Mouse (Mus musculus): Measurements from ENCODE around the gene Unc5c. TPM values are rescaled to one million over a fixed set of nuclear protein-coding genes. Genes with fewer than 3 reads are reported as not detected.

The Unc5c gene
- total and polyA plus RNA-seq, 3 experiments: not detected

DNA sequence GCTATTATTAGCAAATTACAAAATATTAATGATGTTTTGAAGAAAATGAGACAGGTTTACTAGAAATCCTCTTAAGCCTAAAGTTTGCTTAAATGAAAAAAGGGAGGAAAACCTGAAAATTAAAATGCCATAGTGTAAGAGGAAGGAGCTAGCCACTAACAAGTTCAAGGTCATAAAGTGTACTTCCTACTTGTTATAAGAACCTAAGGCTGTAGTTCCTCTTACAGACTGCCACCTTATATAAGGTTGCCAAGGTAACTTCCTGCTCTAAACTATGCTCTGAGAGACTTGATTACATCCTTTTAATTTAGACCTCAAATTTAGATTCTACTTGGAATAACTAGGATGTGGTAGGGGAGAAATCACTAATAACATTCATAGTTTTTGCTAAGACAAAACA lies 64.6 kb downstream of the Unc5c start:
- Histone ChIP-seq H3K27me3 (ENCODE audit: control insufficient read depth in 1 of 2, insufficient read depth in 2 of 2, low read length in 2 of 2) (no peaks in the 10 kb centered on the region), H3K4me3 (ENCODE audit: control insufficient read depth in 1 of 2, insufficient read depth in 1 of 2, low read depth in 2 of 2, low read length in 2 of 2) (no peak overlapping the region), H3K36me3 (ENCODE audit: control insufficient read depth in 1 of 2, insufficient read depth in 2 of 2, low read length in 2 of 2) (peaks cover 0 to 4% of the 10 kb centered on the region in 2 experiments; a peak in 2 of 4 replicates), H3K79me2 (ENCODE audit: control insufficient read depth, insufficient read depth, low read length, poor library complexity) (no peaks in the 10 kb centered on the region), H3K9ac (ENCODE audit: control insufficient read depth, low read depth, low read length, poor library complexity, severe bottlenecking) (no peak overlapping the region), H3K27ac (ENCODE audit: control insufficient read depth, low read depth, low read length) (no peak overlapping the region), H3K4me1 (ENCODE audit: control insufficient read depth in 1 of 2, insufficient read depth in 2 of 2, low read length in 2 of 2) (peaks cover 2 to 3% of the 10 kb centered on the region in 2 experiments; a peak in 1 of 4 replicates), H3K9me3 (replicated peaks; ENCODE audit: insufficient read depth, low read length) (no peaks in the 10 kb centered on the region)
- DNase-seq (ENCODE audit: low read depth, low spot score): peak; percentile 42
- TF ChIP-seq BHLHE40 (IDR thresholded peaks at IDR 0.05; ENCODE audit: borderline replicate concordance, low read depth, low read length): no peak
- TF ChIP-seq POLR2AphosphoS2 (IDR thresholded peaks at IDR 0.05; ENCODE audit: low read length): no peak

DNA sequence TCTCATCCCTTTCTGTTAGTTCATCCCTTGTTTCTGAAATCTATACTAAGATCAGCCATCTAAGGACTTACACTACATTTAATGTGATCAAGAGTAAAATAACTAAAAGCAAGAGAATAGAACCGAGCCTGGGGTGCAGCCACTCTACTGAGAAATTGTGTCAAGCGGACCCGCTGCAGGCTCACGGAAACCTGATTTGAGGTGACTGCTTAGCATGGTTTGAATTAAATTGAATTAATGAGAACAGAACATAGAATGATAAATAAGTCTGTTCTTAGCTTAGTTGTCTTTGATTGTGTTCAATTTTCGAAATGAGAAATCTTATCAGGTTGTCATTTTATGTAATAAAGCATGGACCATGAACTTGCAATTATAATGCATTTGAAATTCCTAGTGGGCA lies 68.8 kb downstream of the Unc5c start:
- DNase-seq (ENCODE audit: low read depth, low spot score): no peak
- Histone ChIP-seq H3K9me3 (replicated peaks; ENCODE audit: insufficient read depth, low read length) (no peaks in the 10 kb centered on the region), H3K4me3 (ENCODE audit: control insufficient read depth in 1 of 2, insufficient read depth in 1 of 2, low read depth in 2 of 2, low read length in 2 of 2) (no peak overlapping the region), H3K9ac (ENCODE audit: control insufficient read depth, low read depth, low read length, poor library complexity, severe bottlenecking) (no peak overlapping the region), H3K27me3 (ENCODE audit: control insufficient read depth in 1 of 2, insufficient read depth in 2 of 2, low read length in 2 of 2) (no peaks in the 10 kb centered on the region), H3K36me3 (ENCODE audit: control insufficient read depth in 1 of 2, insufficient read depth in 2 of 2, low read length in 2 of 2) (0 out of 4 replicates have a peak, but pooled peaks cover 0 to 2% of the 10 kb centered on the region in 2 experiments), H3K79me2 (ENCODE audit: control insufficient read depth, insufficient read depth, low read length, poor library complexity) (no peaks in the 10 kb centered on the region), H3K4me1 (ENCODE audit: control insufficient read depth in 1 of 2, insufficient read depth in 2 of 2, low read length in 2 of 2) (no peaks in the 10 kb centered on the region), H3K27ac (ENCODE audit: control insufficient read depth, low read depth, low read length) (no peak overlapping the region)
- no peak for TF ChIP-seq ZC3H11A (IDR thresholded peaks at IDR 0.05; ENCODE audit: low read depth, low read length)
- TF ChIP-seq ETS1 (IDR thresholded peaks at IDR 0.05; ENCODE audit: low read depth, low read length): no peak
- no peak for TF ChIP-seq MAZ (IDR thresholded peaks at IDR 0.05; ENCODE audit: low read depth, low read length)
- no peak for TF ChIP-seq NRF1 (IDR thresholded peaks at IDR 0.05; ENCODE audit: insufficient read depth, low read depth, low read length, poor library complexity, severe bottlenecking)

DNA sequence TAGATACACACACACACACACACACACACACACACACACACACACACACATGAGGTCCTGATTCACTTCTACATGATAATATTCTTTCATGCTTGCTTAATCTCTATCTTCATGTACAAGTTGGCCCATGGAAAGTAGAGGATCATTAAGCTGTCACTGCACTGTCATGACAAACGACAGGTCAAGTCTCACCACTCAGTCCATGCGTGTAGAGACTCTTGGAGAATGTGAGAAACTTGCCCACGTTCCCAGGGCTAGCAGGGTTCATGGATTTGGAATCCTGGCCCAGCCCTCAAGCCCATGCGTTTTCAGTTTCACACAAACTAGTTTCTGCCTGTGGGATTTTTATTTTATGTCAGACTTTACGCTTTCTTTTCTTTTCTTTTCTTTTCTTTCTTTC lies 71.8 kb downstream of the Unc5c start:
- Histone ChIP-seq H3K9ac (ENCODE audit: control insufficient read depth, low read depth, low read length, poor library complexity, severe bottlenecking) (no peak overlapping the region), H3K4me1 (ENCODE audit: control insufficient read depth in 1 of 2, insufficient read depth in 2 of 2, low read length in 2 of 2) (no peaks in the 10 kb centered on the region), H3K4me3 (ENCODE audit: control insufficient read depth in 1 of 2, insufficient read depth in 1 of 2, low read depth in 2 of 2, low read length in 2 of 2) (no peak overlapping the region), H3K79me2 (ENCODE audit: control insufficient read depth, insufficient read depth, low read length, poor library complexity) (no peaks in the 10 kb centered on the region), H3K36me3 (ENCODE audit: control insufficient read depth in 1 of 2, insufficient read depth in 2 of 2, low read length in 2 of 2) (no peaks in the 10 kb centered on the region), H3K27ac (ENCODE audit: control insufficient read depth, low read depth, low read length) (no peak overlapping the region), H3K9me3 (replicated peaks; ENCODE audit: insufficient read depth, low read length) (no peaks in the 10 kb centered on the region), H3K27me3 (ENCODE audit: control insufficient read depth in 1 of 2, insufficient read depth in 2 of 2, low read length in 2 of 2) (no peaks in the 10 kb centered on the region)
- DNase-seq (ENCODE audit: low read depth, low spot score): no peak
- TF ChIP-seq MAFK (IDR thresholded peaks at IDR 0.05; ENCODE audit: borderline replicate concordance, low read depth, low read length): no peak
- no peak for TF ChIP-seq CHD1 (IDR thresholded peaks at IDR 0.05; ENCODE audit: low read depth, low read length)
- TF ChIP-seq BHLHE40 (IDR thresholded peaks at IDR 0.05; ENCODE audit: borderline replicate concordance, low read depth, low read length): no peak

DNA sequence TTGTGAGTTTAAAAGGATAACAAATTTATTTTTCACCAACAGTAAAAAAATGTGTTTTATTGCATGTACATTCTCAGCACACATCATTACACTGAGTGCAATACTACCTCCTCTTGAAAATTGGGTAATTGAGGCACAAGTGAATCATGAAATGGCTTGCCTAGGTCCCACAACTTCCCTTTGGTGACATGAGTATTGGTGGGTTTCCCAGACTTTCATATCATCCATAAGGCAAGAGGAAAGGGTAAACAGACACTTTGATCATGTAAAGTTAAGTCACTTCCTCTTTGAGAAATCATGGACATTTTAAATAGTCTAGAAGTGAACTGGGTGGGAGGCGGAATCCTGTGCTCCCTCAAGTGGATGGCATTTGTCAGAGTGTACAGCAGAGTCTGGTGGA lies 73.1 kb downstream of the Unc5c start:
- Histone ChIP-seq H3K27me3 (ENCODE audit: control insufficient read depth in 1 of 2, insufficient read depth in 2 of 2, low read length in 2 of 2) (no peaks in the 10 kb centered on the region), H3K36me3 (ENCODE audit: control insufficient read depth in 1 of 2, insufficient read depth in 2 of 2, low read length in 2 of 2) (no peaks in the 10 kb centered on the region), H3K79me2 (ENCODE audit: control insufficient read depth, insufficient read depth, low read length, poor library complexity) (no peaks in the 10 kb centered on the region), H3K9ac (ENCODE audit: control insufficient read depth, low read depth, low read length, poor library complexity, severe bottlenecking) (no peak overlapping the region), H3K4me3 (ENCODE audit: control insufficient read depth in 1 of 2, insufficient read depth in 1 of 2, low read depth in 2 of 2, low read length in 2 of 2) (no peak overlapping the region), H3K9me3 (replicated peaks; ENCODE audit: insufficient read depth, low read length) (no peaks in the 10 kb centered on the region), H3K4me1 (ENCODE audit: control insufficient read depth in 1 of 2, insufficient read depth in 2 of 2, low read length in 2 of 2) (no peaks in the 10 kb centered on the region), H3K27ac (ENCODE audit: control insufficient read depth, low read depth, low read length) (no peak overlapping the region)
- DNase-seq (ENCODE audit: low read depth, low spot score): peak; percentile 14
- TF ChIP-seq CHD1 (IDR thresholded peaks at IDR 0.05; ENCODE audit: low read depth, low read length) (no peak), TBP (IDR thresholded peaks at IDR 0.05; ENCODE audit: low read depth, low read length) (no peak), EP300 (IDR thresholded peaks at IDR 0.05; ENCODE audit: low read depth in 1 of 2, low read length in 2 of 2) (no peak), ETS1 (IDR thresholded peaks at IDR 0.05; ENCODE audit: low read depth, low read length) (no peak), RCOR1 (IDR thresholded peaks at IDR 0.05; ENCODE audit: low read depth, low read length) (no peak), SIN3A (IDR thresholded peaks at IDR 0.05; ENCODE audit: low read length) (no peak), ELF1 (IDR thresholded peaks at IDR 0.05; ENCODE audit: low read depth, low read length) (no peak), USF2 (IDR thresholded peaks at IDR 0.05; ENCODE audit: borderline replicate concordance in 1 of 2, insufficient read depth in 1 of 2, low read depth in 1 of 2, low read length in 2 of 2) (no peak), GABPA (IDR thresholded peaks at IDR 0.05; ENCODE audit: low read depth, low read length) (no peak), CTCF (IDR thresholded peaks at IDR 0.05 in 2 of 3, conservative IDR thresholded peaks at IDR 0.05 in 1 of 3; ENCODE audit: control insufficient read depth in 1 of 3, insufficient read depth in 1 of 3, low read depth in 2 of 3, low read length in 3 of 3, poor library complexity in 1 of 3, severe bottlenecking in 1 of 3) (no peak), SMC3 (IDR thresholded peaks at IDR 0.05; ENCODE audit: low read depth, low read length) (no peak), MXI1 (IDR thresholded peaks at IDR 0.05; ENCODE audit: low read depth, low read length) (no peak), KAT2A (conservative IDR thresholded peaks at IDR 0.05; ENCODE audit: low read depth, low read length) (no peak), POLR2AphosphoS5 (IDR thresholded peaks at IDR 0.05; ENCODE audit: borderline replicate concordance, low read depth, low read length) (no peak)
